Mouse (Mus musculus): ENCODE data around the gene Asrgl1. TPM values are rescaled to one million over a fixed set of nuclear protein-coding genes. Genes with fewer than 3 reads are reported as not detected.
"Not testable (repeated sequence)": the region's sequence is repeated elsewhere in the genome, so short reads cannot be mapped to it uniquely, and the experiment has no call there.

Gene Asrgl1
- polyA plus RNA-seq, 1 experiment from 2014 or later, result 31.7 TPM

- H3K9me3 ChIP-seq (ENCODE audit: control insufficient read depth, low read length); H3K27me3 ChIP-seq (replicated peaks; ENCODE audit: control insufficient read depth, insufficient read depth, low read length); H3K9ac ChIP-seq (replicated peaks; ENCODE audit: low read depth, low read length); H3K4me3 ChIP-seq (replicated peaks; ENCODE audit: low read length); H3K4me2 ChIP-seq (ENCODE audit: low read length); H3K27ac ChIP-seq (ENCODE audit: low read length); H3K4me1 ChIP-seq (replicated peaks; ENCODE audit: control insufficient read depth, insufficient read depth, low read length); ATAC-seq; H3K36me3 ChIP-seq (ENCODE audit: control insufficient read depth, insufficient read depth): not testable (repeated sequence)
- WGBS, result 97% methylated on average over 2 of the region's 2 CpGs
These were observed 11.4 kb downstream of the Asrgl1 start for GRCm38 (mm10) chr19:9123986-9124385.

GRCm38 (mm10) chr19:9122390-9122789 lies 13.0 kb downstream of the Asrgl1 start:
- Histone ChIP-seq H3K9ac (replicated peaks; ENCODE audit: low read depth, low read length) (no peak overlapping the region), H3K4me2 (ENCODE audit: low read length) (no peak overlapping the region), H3K27me3 (replicated peaks; ENCODE audit: control insufficient read depth, insufficient read depth, low read length) (no peaks in the 10 kb centered on the region), H3K27ac (ENCODE audit: low read length) (no peak overlapping the region), H3K4me1 (replicated peaks; ENCODE audit: control insufficient read depth, insufficient read depth, low read length) (0 out of 2 replicates have a peak, but pooled peaks cover 2% of the 10 kb centered on the region), H3K36me3 (ENCODE audit: control insufficient read depth, insufficient read depth) (peaks cover 2% of the 10 kb centered on the region; the same call in 1 of the 2 replicates), H3K9me3 (ENCODE audit: control insufficient read depth, low read length) (no peaks in the 10 kb centered on the region), H3K4me3 (replicated peaks; ENCODE audit: low read length) (no peak overlapping the region)
- 97% methylated on average over 1 of the region's 1 CpGs for WGBS
- no peak for ATAC-seq

- ATAC-seq, result no peak
- Histone ChIP-seq H3K4me2 (ENCODE audit: low read length) (no peak overlapping the region), H3K36me3 (ENCODE audit: control insufficient read depth, insufficient read depth) (peaks cover 5% of the 10 kb centered on the region; the same call in 1 of the 2 replicates), H3K27me3 (replicated peaks; ENCODE audit: control insufficient read depth, insufficient read depth, low read length) (no peaks in the 10 kb centered on the region), H3K27ac (ENCODE audit: low read length) (no peak overlapping the region), H3K9ac (replicated peaks; ENCODE audit: low read depth, low read length) (no peak overlapping the region), H3K4me3 (replicated peaks; ENCODE audit: low read length) (no peak overlapping the region), H3K4me1 (replicated peaks; ENCODE audit: control insufficient read depth, insufficient read depth, low read length) (0 out of 2 replicates have a peak, but pooled peaks cover 3% of the 10 kb centered on the region), H3K9me3 (ENCODE audit: control insufficient read depth, low read length) (no peaks in the 10 kb centered on the region)
- WGBS, result 93% methylated on average over 3 of the region's 3 CpGs
These were observed 15.6 kb downstream of the Asrgl1 start for GRCm38 (mm10) chr19:9119655-9120425.

- Histone ChIP-seq H3K4me3 (replicated peaks; ENCODE audit: low read length) (no peak overlapping the region), H3K27me3 (replicated peaks; ENCODE audit: control insufficient read depth, insufficient read depth, low read length) (no peaks in the 10 kb centered on the region), H3K27ac (ENCODE audit: low read length) (no peak overlapping the region), H3K9ac (replicated peaks; ENCODE audit: low read depth, low read length) (no peak overlapping the region), H3K4me1 (replicated peaks; ENCODE audit: control insufficient read depth, insufficient read depth, low read length) (0 out of 2 replicates have a peak, but pooled peaks cover 3% of the 10 kb centered on the region), H3K36me3 (ENCODE audit: control insufficient read depth, insufficient read depth) (peaks cover 12% of the 10 kb centered on the region; the same call in 1 of the 2 replicates), H3K9me3 (ENCODE audit: control insufficient read depth, low read length) (no peaks in the 10 kb centered on the region), H3K4me2 (ENCODE audit: low read length) (no peak overlapping the region)
- WGBS, result 27% methylated on average over 5 of the region's 5 CpGs
- peak; percentile 94 for ATAC-seq
These were observed 18.2 kb downstream of the Asrgl1 start for GRCm38 (mm10) chr19:9117275-9117674.

GRCm38 (mm10) chr19:9116268-9116667 lies 19.2 kb downstream of the Asrgl1 start:
- Histone ChIP-seq H3K9me3 (ENCODE audit: control insufficient read depth, low read length) (no peaks in the 10 kb centered on the region), H3K36me3 (ENCODE audit: control insufficient read depth, insufficient read depth) (peaks cover 12% of the 10 kb centered on the region; the same call in 1 of the 2 replicates), H3K9ac (replicated peaks; ENCODE audit: low read depth, low read length) (no peak overlapping the region), H3K4me3 (replicated peaks; ENCODE audit: low read length) (no peak overlapping the region), H3K27me3 (replicated peaks; ENCODE audit: control insufficient read depth, insufficient read depth, low read length) (no peaks in the 10 kb centered on the region), H3K27ac (ENCODE audit: low read length) (no peak overlapping the region), H3K4me2 (ENCODE audit: low read length) (no peak overlapping the region), H3K4me1 (replicated peaks; ENCODE audit: control insufficient read depth, insufficient read depth, low read length) (0 out of 2 replicates have a peak, but pooled peaks cover 3% of the 10 kb centered on the region)
- no peak for ATAC-seq
- WGBS, result 86% methylated on average over 4 of the region's 4 CpGs

GRCm38 (mm10) chr19:9112043-9112442 lies 23.4 kb downstream of the Asrgl1 start:
- peaks cover 12% of the 10 kb centered on the region; the same call in 1 of the 2 replicates for H3K36me3 ChIP-seq (ENCODE audit: control insufficient read depth, insufficient read depth)
- no peak overlapping the region for H3K4me2 ChIP-seq (ENCODE audit: low read length)
- no peak overlapping the region for H3K9ac ChIP-seq (replicated peaks; ENCODE audit: low read depth, low read length)
- H3K27me3 ChIP-seq (replicated peaks; ENCODE audit: control insufficient read depth, insufficient read depth, low read length), result no peaks in the 10 kb centered on the region
- no peaks in the 10 kb centered on the region for H3K4me1 ChIP-seq (replicated peaks; ENCODE audit: control insufficient read depth, insufficient read depth, low read length)
- H3K27ac ChIP-seq (ENCODE audit: low read length), result no peak overlapping the region
- no peak for ATAC-seq
- no peaks in the 10 kb centered on the region for H3K9me3 ChIP-seq (ENCODE audit: control insufficient read depth, low read length)
- H3K4me3 ChIP-seq (replicated peaks; ENCODE audit: low read length), result no peak overlapping the region
- 84% methylated on average over 8 of the region's 8 CpGs for WGBS

GRCm38 (mm10) chr19:9110182-9110869 lies 25.1 kb downstream of the Asrgl1 start:
- Histone ChIP-seq H3K9ac (replicated peaks; ENCODE audit: low read depth, low read length) (no peak overlapping the region), H3K36me3 (ENCODE audit: control insufficient read depth, insufficient read depth) (peaks cover 7% of the 10 kb centered on the region; the same call in 1 of the 2 replicates), H3K4me3 (replicated peaks; ENCODE audit: low read length) (no peak overlapping the region), H3K27ac (ENCODE audit: low read length) (no peak overlapping the region), H3K4me2 (ENCODE audit: low read length) (no peak overlapping the region), H3K27me3 (replicated peaks; ENCODE audit: control insufficient read depth, insufficient read depth, low read length) (no peaks in the 10 kb centered on the region), H3K9me3 (ENCODE audit: control insufficient read depth, low read length) (no peaks in the 10 kb centered on the region), H3K4me1 (replicated peaks; ENCODE audit: control insufficient read depth, insufficient read depth, low read length) (no peaks in the 10 kb centered on the region)
- 59% methylated on average over 4 of the region's 4 CpGs for WGBS
- ATAC-seq, result peak; percentile 93

- 96% methylated on average over 1 of the region's 1 CpGs for WGBS
- H3K4me2 ChIP-seq (ENCODE audit: low read length), result no peak overlapping the region
- no peak for ATAC-seq
These were observed 26.9 kb downstream of the Asrgl1 start for GRCm38 (mm10) chr19:9108536-9108935.

GRCm38 (mm10) chr19:9107379-9107755 lies 28.1 kb downstream of the Asrgl1 start:
- Histone ChIP-seq H3K9me3 (ENCODE audit: control insufficient read depth, low read length) (no peaks in the 10 kb centered on the region), H3K27me3 (replicated peaks; ENCODE audit: control insufficient read depth, insufficient read depth, low read length) (no peaks in the 10 kb centered on the region), H3K36me3 (ENCODE audit: control insufficient read depth, insufficient read depth) (no peaks in the 10 kb centered on the region), H3K27ac (ENCODE audit: low read length) (no peak overlapping the region), H3K4me3 (replicated peaks; ENCODE audit: low read length) (no peak overlapping the region), H3K4me1 (replicated peaks; ENCODE audit: control insufficient read depth, insufficient read depth, low read length) (no peaks in the 10 kb centered on the region), H3K9ac (replicated peaks; ENCODE audit: low read depth, low read length) (no peak overlapping the region), H3K4me2 (ENCODE audit: low read length) (no peak overlapping the region)
- WGBS, result 58% methylated on average over 1 of the region's 1 CpGs
- ATAC-seq, result no peak

More at GRCm38 (mm10) chr19:9108536-9108935, 26.9 kb downstream of the Asrgl1 start:
- Histone ChIP-seq H3K4me3 (replicated peaks; ENCODE audit: low read length) (no peak overlapping the region), H3K4me1 (replicated peaks; ENCODE audit: control insufficient read depth, insufficient read depth, low read length) (no peaks in the 10 kb centered on the region), H3K9ac (replicated peaks; ENCODE audit: low read depth, low read length) (no peak overlapping the region), H3K36me3 (ENCODE audit: control insufficient read depth, insufficient read depth) (peaks cover 2% of the 10 kb centered on the region; the same call in 1 of the 2 replicates), H3K27ac (ENCODE audit: low read length) (no peak overlapping the region), H3K27me3 (replicated peaks; ENCODE audit: control insufficient read depth, insufficient read depth, low read length) (no peaks in the 10 kb centered on the region), H3K9me3 (ENCODE audit: control insufficient read depth, low read length) (no peaks in the 10 kb centered on the region)
